Mouse (Mus musculus): ENCODE data around the gene Hs3st3b1. TPM values are rescaled to one million over a fixed set of nuclear protein-coding genes. Genes with fewer than 3 reads are reported as not detected.

Hs3st3b1 gene
- polyA plus RNA-seq, 1 experiment, result 9.3 TPM

DNA sequence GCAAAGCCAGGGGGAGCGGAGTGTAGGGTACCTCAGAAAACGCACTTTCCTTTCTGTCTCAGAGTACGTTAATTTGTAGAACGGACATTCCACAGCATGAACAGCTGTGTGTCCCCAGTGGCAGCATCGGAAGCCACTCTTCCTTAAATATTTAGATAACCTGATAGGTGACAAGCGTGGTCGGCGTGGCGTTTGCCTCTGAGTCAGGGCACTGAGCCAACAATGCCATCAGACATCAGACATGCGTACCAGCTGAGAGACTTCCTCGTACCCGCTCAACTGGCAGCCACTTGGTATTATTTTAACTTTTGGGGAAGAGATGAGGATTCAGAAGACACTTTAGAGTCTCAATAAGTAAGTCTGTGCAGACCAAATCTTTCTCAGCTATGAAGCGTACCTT, 84.6 kb downstream of the Hs3st3b1 start:
- Histone ChIP-seq H3K4me1 (replicated peaks; ENCODE audit: control insufficient read depth, insufficient read depth, low read length) (no peaks in the 10 kb centered on the region), H3K27ac (ENCODE audit: control insufficient read depth, insufficient read depth, low read length) (no peak overlapping the region), H3K4me3 (ENCODE audit: control insufficient read depth, insufficient read depth, low read length) (no peak overlapping the region), H3K27me3 (ENCODE audit: control insufficient read depth, insufficient read depth, low read length) (no peaks in the 10 kb centered on the region), H3K36me3 (ENCODE audit: control insufficient read depth, insufficient read depth, low read length) (no peaks in the 10 kb centered on the region)
- 64% methylated on average over 13 of the region's 13 CpGs for WGBS
- DNase-seq, result no peak
- no peak for TF ChIP-seq CTCF (IDR thresholded peaks at IDR 0.05; ENCODE audit: borderline replicate concordance, control insufficient read depth, extremely low read depth, insufficient read depth, low read length, poor library complexity)

Other genes starting within 250 kb of the Hs3st3b1 start
- 20.2 and 24.2 TPM in 2 replicates for gene Cox10, start 157.2 kb upstream of the Hs3st3b1 start, polyA plus RNA-seq (2012; rRNA removed)